Mouse (Mus musculus) C2C12 (cell line): ENCODE results near the gene Atrnl1.

Experiments used
- CEBPB ChIP-seq: IDR thresholded peaks from one replicate; pipeline ENCODE4 v1.6.1; 2011; ENCODE audit warnings: low read depth, mild to moderate bottlenecking, control low read depth, moderate library complexity
- CTCF ChIP-seq: IDR thresholded peaks from one replicate; pipeline ENCODE4 v1.5.1; 2011; ENCODE audit not compliant: control insufficient read depth, insufficient read depth, insufficient read length
- MYOG ChIP-seq: IDR thresholded peaks from one replicate; pipeline ENCODE4 v1.6.1; 2011; ENCODE audit not compliant: control insufficient read depth, insufficient read length; ENCODE audit errors: extremely low read depth
- USF1 ChIP-seq: IDR thresholded peaks from one replicate; pipeline ENCODE4 v1.6.1; 2011; ENCODE audit warnings: low read depth, mild to moderate bottlenecking, control low read depth, moderate library complexity

DNA sequence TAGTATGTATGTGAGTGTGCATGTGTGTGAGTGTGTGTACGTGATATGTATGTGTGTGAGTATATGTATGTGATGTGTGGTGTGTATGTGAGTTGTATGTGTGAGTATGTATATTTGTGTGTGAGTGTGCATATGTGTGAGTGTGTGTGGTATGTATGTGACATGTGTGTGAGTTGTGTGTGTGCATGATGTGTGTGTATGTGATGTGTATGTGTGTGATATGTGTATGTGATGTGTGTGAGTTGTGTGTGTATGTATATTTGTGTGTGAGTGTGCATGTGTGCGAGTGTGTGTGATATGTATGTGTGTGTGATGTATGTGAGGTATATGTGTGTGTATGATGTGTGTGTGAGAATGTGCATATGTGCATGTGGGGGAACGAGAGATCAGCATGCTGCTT, 326.0 kb downstream of the Atrnl1 start:
- no peak for TF ChIP-seq USF1
- no peak for TF ChIP-seq CTCF
- TF ChIP-seq CEBPB = no peak
- no peak for TF ChIP-seq MYOG
